Mouse (Mus musculus): ENCODE measurements around the gene Add3. TPM values are rescaled to one million over a fixed set of nuclear protein-coding genes. Genes with fewer than 3 reads are reported as not detected.

Add3 gene
- polyA plus RNA-seq, 1 experiment, result 19.4 TPM

- no peak overlapping the region for H3K27ac ChIP-seq (ENCODE audit: insufficient read depth, low read length)
- H3K4me3 ChIP-seq (ENCODE audit: insufficient read depth, low read length), result no peak overlapping the region
- no peak for TF ChIP-seq POLR2A (IDR thresholded peaks at IDR 0.05; ENCODE audit: low read depth, low read length)
- TF ChIP-seq CTCF (IDR thresholded peaks at IDR 0.05; ENCODE audit: borderline replicate concordance, insufficient read depth, low read length), result no peak
- H3K4me1 ChIP-seq (ENCODE audit: control insufficient read depth, insufficient read depth, low read length), result no peaks in the 10 kb centered on the region
Observed at GRCm38 (mm10) chr19:53164645-53165044, 24.4 kb downstream of the Add3 start.

GRCm38 (mm10) chr19:53165305-53166240 is 25.3 kb downstream of the Add3 start:
- Histone ChIP-seq H3K4me3 (ENCODE audit: insufficient read depth, low read length) (no peak overlapping the region), H3K4me1 (ENCODE audit: control insufficient read depth, insufficient read depth, low read length) (no peaks in the 10 kb centered on the region), H3K27ac (ENCODE audit: insufficient read depth, low read length) (no peak overlapping the region)
- no peak for TF ChIP-seq CTCF (IDR thresholded peaks at IDR 0.05; ENCODE audit: borderline replicate concordance, insufficient read depth, low read length)
- no peak for TF ChIP-seq POLR2A (IDR thresholded peaks at IDR 0.05; ENCODE audit: low read depth, low read length)

- no peak overlapping the region for H3K27ac ChIP-seq (ENCODE audit: insufficient read depth, low read length)
- no peak overlapping the region for H3K4me3 ChIP-seq (ENCODE audit: insufficient read depth, low read length)
- H3K4me1 ChIP-seq (ENCODE audit: control insufficient read depth, insufficient read depth, low read length), result no peaks in the 10 kb centered on the region
- no peak for TF ChIP-seq CTCF (IDR thresholded peaks at IDR 0.05; ENCODE audit: borderline replicate concordance, insufficient read depth, low read length)
- TF ChIP-seq POLR2A (IDR thresholded peaks at IDR 0.05; ENCODE audit: low read depth, low read length), result no peak
Observed at GRCm38 (mm10) chr19:53166367-53166766, 26.1 kb downstream of the Add3 start.

- H3K4me1 ChIP-seq (ENCODE audit: control insufficient read depth, insufficient read depth, low read length), result no peaks in the 10 kb centered on the region
- TF ChIP-seq POLR2A (IDR thresholded peaks at IDR 0.05; ENCODE audit: low read depth, low read length), result no peak
- TF ChIP-seq CTCF (IDR thresholded peaks at IDR 0.05; ENCODE audit: borderline replicate concordance, insufficient read depth, low read length), result no peak
- no peak overlapping the region for H3K27ac ChIP-seq (ENCODE audit: insufficient read depth, low read length)
- no peak overlapping the region for H3K4me3 ChIP-seq (ENCODE audit: insufficient read depth, low read length)
Observed at GRCm38 (mm10) chr19:53168576-53168975, 28.3 kb downstream of the Add3 start.

GRCm38 (mm10) chr19:53170651-53171050 is 30.4 kb downstream of the Add3 start:
- TF ChIP-seq CTCF (IDR thresholded peaks at IDR 0.05; ENCODE audit: borderline replicate concordance, insufficient read depth, low read length), result no peak
- no peak for TF ChIP-seq POLR2A (IDR thresholded peaks at IDR 0.05; ENCODE audit: low read depth, low read length)
- H3K4me3 ChIP-seq (ENCODE audit: insufficient read depth, low read length), result no peak overlapping the region
- H3K4me1 ChIP-seq (ENCODE audit: control insufficient read depth, insufficient read depth, low read length), result no peaks in the 10 kb centered on the region
- H3K27ac ChIP-seq (ENCODE audit: insufficient read depth, low read length), result no peak overlapping the region

- no peak overlapping the region for H3K27ac ChIP-seq (ENCODE audit: insufficient read depth, low read length)
- TF ChIP-seq POLR2A (IDR thresholded peaks at IDR 0.05; ENCODE audit: low read depth, low read length) (no peak), CTCF (IDR thresholded peaks at IDR 0.05; ENCODE audit: borderline replicate concordance, insufficient read depth, low read length) (no peak)
- no peak overlapping the region for H3K4me3 ChIP-seq (ENCODE audit: insufficient read depth, low read length)
- no peaks in the 10 kb centered on the region for H3K4me1 ChIP-seq (ENCODE audit: control insufficient read depth, insufficient read depth, low read length)
Observed at GRCm38 (mm10) chr19:53174034-53174433, 33.8 kb downstream of the Add3 start.

GRCm38 (mm10) chr19:53175550-53175949 is 35.3 kb downstream of the Add3 start:
- TF ChIP-seq POLR2A (IDR thresholded peaks at IDR 0.05; ENCODE audit: low read depth, low read length) (no peak), CTCF (IDR thresholded peaks at IDR 0.05; ENCODE audit: borderline replicate concordance, insufficient read depth, low read length) (no peak)
- Histone ChIP-seq H3K4me1 (ENCODE audit: control insufficient read depth, insufficient read depth, low read length) (no peaks in the 10 kb centered on the region), H3K4me3 (ENCODE audit: insufficient read depth, low read length) (no peak overlapping the region), H3K27ac (ENCODE audit: insufficient read depth, low read length) (no peak overlapping the region)

GRCm38 (mm10) chr19:53176518-53176917 is 36.3 kb downstream of the Add3 start:
- Histone ChIP-seq H3K27ac (ENCODE audit: insufficient read depth, low read length) (no peak overlapping the region), H3K4me3 (ENCODE audit: insufficient read depth, low read length) (no peak overlapping the region), H3K4me1 (ENCODE audit: control insufficient read depth, insufficient read depth, low read length) (peaks cover 8% of the 10 kb centered on the region)
- no peak for TF ChIP-seq CTCF (IDR thresholded peaks at IDR 0.05; ENCODE audit: borderline replicate concordance, insufficient read depth, low read length)
- no peak for TF ChIP-seq POLR2A (IDR thresholded peaks at IDR 0.05; ENCODE audit: low read depth, low read length)

GRCm38 (mm10) chr19:53178611-53179528 is 38.6 kb downstream of the Add3 start:
- Histone ChIP-seq H3K27ac (ENCODE audit: insufficient read depth, low read length) (no peak overlapping the region), H3K4me1 (ENCODE audit: control insufficient read depth, insufficient read depth, low read length) (peaks cover 10% of the 10 kb centered on the region), H3K4me3 (ENCODE audit: insufficient read depth, low read length) (no peak overlapping the region)
- TF ChIP-seq POLR2A (IDR thresholded peaks at IDR 0.05; ENCODE audit: low read depth, low read length) (no peak), CTCF (IDR thresholded peaks at IDR 0.05; ENCODE audit: borderline replicate concordance, insufficient read depth, low read length) (no peak)

Measured in embryonic fibroblast, embryonic 13.5 days (primary cell).